Mouse (Mus musculus): ENCODE data around the gene Lrrc4. TPM values are rescaled to one million over a fixed set of nuclear protein-coding genes. Genes with fewer than 3 reads are reported as not detected.
A peak's percentile ranks its signal among the peaks of the same experiment; 100 is the strongest.

Gene Lrrc4
- polyA plus RNA-seq, 1 experiment from 2014 or later, result 6.9 TPM

DNA sequence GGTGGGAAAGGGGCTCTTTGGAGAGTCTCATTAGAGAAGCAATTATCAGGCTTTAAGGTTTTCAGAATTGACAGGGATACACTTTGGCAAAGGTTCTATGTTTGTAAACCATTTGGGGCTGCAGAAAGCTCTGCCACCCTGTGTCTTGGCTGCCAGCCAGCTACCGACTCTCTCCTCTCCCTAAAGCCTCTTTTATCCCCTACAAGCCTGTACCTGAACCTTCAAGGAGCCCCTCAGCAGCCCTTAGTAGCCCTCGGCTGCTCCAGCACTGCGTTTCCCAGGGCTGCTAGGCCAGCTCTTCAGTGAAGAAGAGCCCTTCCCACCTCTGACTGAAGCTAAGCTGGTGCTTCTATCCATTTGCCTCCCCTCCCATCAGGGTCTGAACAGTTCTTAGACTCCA lies 21.6 kb upstream of the Lrrc4 start:
- H3K36me3 ChIP-seq, result no peaks in the 10 kb centered on the region
- no peak for ATAC-seq (ENCODE audit: low FRiP score, low read depth)
- H3K9me3 ChIP-seq, result no peaks in the 10 kb centered on the region
- H3K4me3 ChIP-seq, result no peak overlapping the region
- H3K27me3 ChIP-seq (replicated peaks), result no peaks in the 10 kb centered on the region
- H3K4me2 ChIP-seq (replicated peaks), result 0 out of 2 replicates have a peak overlapping the region, but pooled peaks have one; percentile 8
- H3K4me1 ChIP-seq, result peaks cover 41% of the 10 kb centered on the region
- no peak overlapping the region for H3K9ac ChIP-seq
- 16% methylated on average over 3 of the region's 3 CpGs for WGBS
- H3K27ac ChIP-seq, result no peak overlapping the region

DNA sequence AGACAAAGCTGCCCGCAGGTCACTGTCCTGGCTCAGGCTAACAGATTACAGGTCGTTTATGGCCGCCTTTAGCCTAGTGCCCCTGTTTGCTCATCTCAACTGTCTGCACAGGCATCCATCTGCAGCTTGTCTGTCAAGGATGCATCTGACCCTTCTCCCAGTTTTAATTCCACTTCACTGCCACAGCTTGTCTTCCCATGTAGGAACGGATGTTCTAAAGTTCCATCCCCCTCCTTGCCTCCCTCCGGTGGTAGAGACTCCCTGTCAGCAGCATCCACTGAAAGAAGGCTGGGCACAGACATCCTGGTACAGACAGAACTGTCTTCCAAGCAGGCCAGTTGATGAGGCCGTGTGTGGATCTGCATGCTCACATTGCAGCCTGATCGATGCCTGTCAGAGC lies 20.8 kb upstream of the Lrrc4 start:
- no peak overlapping the region for H3K4me2 ChIP-seq (replicated peaks)
- peaks cover 49% of the 10 kb centered on the region for H3K4me1 ChIP-seq
- H3K36me3 ChIP-seq, result no peaks in the 10 kb centered on the region
- no peak for ATAC-seq (ENCODE audit: low FRiP score, low read depth)
- H3K9me3 ChIP-seq, result no peaks in the 10 kb centered on the region
- no peaks in the 10 kb centered on the region for H3K27me3 ChIP-seq (replicated peaks)
- H3K27ac ChIP-seq, result no peak overlapping the region
- H3K9ac ChIP-seq, result 0 out of 2 replicates have a peak overlapping the region, but pooled peaks have one; percentile 9
- no peak overlapping the region for H3K4me3 ChIP-seq
- WGBS, result 61% methylated on average over 7 of the region's 7 CpGs

DNA sequence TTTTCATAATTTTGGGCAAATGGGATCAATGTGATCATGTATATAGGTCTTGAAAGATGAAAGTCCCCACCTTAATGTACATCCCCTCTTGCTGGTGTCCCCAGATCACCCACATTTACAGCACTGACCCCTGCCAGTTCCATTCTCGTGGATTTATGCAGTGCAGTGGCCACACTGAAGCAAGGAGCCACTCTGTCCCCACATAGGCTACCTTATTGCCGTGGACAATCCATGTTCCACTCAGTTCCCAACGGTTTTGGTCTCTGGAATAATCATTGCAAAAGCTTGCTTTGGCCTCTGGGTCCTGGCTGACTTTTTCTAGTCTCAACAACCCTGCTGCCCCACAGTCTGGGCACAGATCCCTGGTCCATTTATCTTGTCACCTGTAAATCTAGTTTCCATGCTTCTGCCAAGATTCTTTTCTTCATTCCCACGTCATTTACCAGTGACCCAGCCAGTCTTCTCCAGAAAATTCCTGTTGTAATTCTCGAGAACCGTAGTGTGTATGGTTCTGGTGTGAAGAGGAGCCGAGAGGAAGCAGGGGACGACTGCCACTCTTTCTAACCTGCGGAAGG lies 18.9 kb upstream of the Lrrc4 start:
- Histone ChIP-seq H3K36me3 (no peaks in the 10 kb centered on the region), H3K27me3 (replicated peaks) (no peaks in the 10 kb centered on the region), H3K4me1 (peaks cover 48% of the 10 kb centered on the region), H3K9me3 (no peaks in the 10 kb centered on the region), H3K9ac (no peak overlapping the region), H3K4me3 (no peak overlapping the region), H3K4me2 (replicated peaks) (no peak overlapping the region), H3K27ac (no peak overlapping the region)
- 81% methylated on average over 9 of the region's 9 CpGs for WGBS
- no peak for ATAC-seq (ENCODE audit: low FRiP score, low read depth)

GRCm38 (mm10) chr6:28849317-28849716 lies 17.8 kb upstream of the Lrrc4 start:
- WGBS, result 62% methylated on average over 3 of the region's 3 CpGs
- ATAC-seq (ENCODE audit: low FRiP score, low read depth), result no peak
- no peak overlapping the region for H3K4me3 ChIP-seq
- H3K4me2 ChIP-seq (replicated peaks), result no peak overlapping the region
- no peaks in the 10 kb centered on the region for H3K27me3 ChIP-seq (replicated peaks)
- H3K9me3 ChIP-seq, result no peaks in the 10 kb centered on the region
- H3K9ac ChIP-seq, result no peak overlapping the region
- no peaks in the 10 kb centered on the region for H3K36me3 ChIP-seq
- no peak overlapping the region for H3K27ac ChIP-seq
- H3K4me1 ChIP-seq, result peaks cover 38% of the 10 kb centered on the region

DNA sequence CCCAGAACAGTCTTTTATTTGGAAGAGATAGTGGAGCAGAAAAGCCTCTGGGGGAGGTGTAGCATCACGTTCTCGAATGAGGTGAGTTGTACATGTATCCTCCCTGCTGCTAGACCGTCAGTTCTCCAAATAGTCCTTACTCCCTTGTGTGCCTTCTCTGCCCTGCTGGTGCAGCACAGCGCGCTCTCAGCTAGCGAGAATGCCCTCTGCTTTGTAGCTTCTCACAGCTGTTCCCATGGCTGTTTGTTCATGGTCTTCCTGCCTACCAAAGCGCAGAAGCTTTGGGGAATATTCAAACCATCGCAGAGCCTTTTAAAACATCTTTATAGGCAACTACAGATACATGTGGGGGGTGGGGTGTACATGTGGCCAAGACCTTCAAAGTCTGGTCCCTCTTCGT lies 17.3 kb upstream of the Lrrc4 start:
- 63% methylated on average over 9 of the region's 9 CpGs for WGBS
- Histone ChIP-seq H3K27ac (no peak overlapping the region), H3K4me2 (replicated peaks) (no peak overlapping the region), H3K4me1 (peaks cover 33% of the 10 kb centered on the region), H3K27me3 (replicated peaks) (no peaks in the 10 kb centered on the region), H3K9me3 (no peaks in the 10 kb centered on the region), H3K4me3 (no peak overlapping the region), H3K9ac (no peak overlapping the region), H3K36me3 (no peaks in the 10 kb centered on the region)
- ATAC-seq (ENCODE audit: low FRiP score, low read depth), result no peak

GRCm38 (mm10) chr6:28848285-28848794 lies 16.8 kb upstream of the Lrrc4 start:
- Histone ChIP-seq H3K9me3 (no peaks in the 10 kb centered on the region), H3K36me3 (no peaks in the 10 kb centered on the region), H3K4me3 (no peak overlapping the region), H3K9ac (no peak overlapping the region), H3K4me2 (replicated peaks) (no peak overlapping the region), H3K27ac (no peak overlapping the region), H3K27me3 (replicated peaks) (no peaks in the 10 kb centered on the region), H3K4me1 (peaks cover 29% of the 10 kb centered on the region)
- 60% methylated on average over 6 of the region's 6 CpGs for WGBS
- no peak for ATAC-seq (ENCODE audit: low FRiP score, low read depth)

DNA sequence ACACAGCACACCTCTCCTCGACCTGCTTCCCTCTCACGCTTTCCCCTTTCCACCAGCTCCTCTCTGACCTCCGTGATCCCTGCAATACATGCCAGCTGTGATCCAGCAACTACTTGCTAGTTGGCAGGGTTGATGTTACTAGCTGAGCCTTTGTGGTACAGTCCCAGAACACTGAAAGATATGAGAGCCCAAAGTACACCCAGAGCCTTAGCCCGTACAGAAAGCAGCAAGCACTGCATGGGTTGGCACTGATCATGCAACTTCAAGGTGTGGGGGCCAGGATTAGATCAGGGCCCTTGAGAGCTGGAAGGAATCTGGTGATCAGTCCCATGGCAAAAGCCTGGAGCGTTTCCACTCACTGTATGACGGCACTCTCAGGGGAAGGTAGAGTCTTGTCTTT lies 16.1 kb upstream of the Lrrc4 start:
- 72% methylated on average over 6 of the region's 6 CpGs for WGBS
- H3K4me2 ChIP-seq (replicated peaks), result no peak overlapping the region
- H3K4me3 ChIP-seq, result no peak overlapping the region
- no peaks in the 10 kb centered on the region for H3K27me3 ChIP-seq (replicated peaks)
- no peak for ATAC-seq (ENCODE audit: low FRiP score, low read depth)
- H3K9me3 ChIP-seq, result no peaks in the 10 kb centered on the region
- H3K4me1 ChIP-seq, result peaks cover 29% of the 10 kb centered on the region
- H3K36me3 ChIP-seq, result no peaks in the 10 kb centered on the region
- H3K27ac ChIP-seq, result no peak overlapping the region
- no peak overlapping the region for H3K9ac ChIP-seq

- H3K9ac ChIP-seq, result no peak overlapping the region
- no peak overlapping the region for H3K4me2 ChIP-seq (replicated peaks)
- no peak for ATAC-seq (ENCODE audit: low FRiP score, low read depth)
- 74% methylated on average over 4 of the region's 4 CpGs for WGBS
- H3K9me3 ChIP-seq, result no peaks in the 10 kb centered on the region
- H3K27me3 ChIP-seq (replicated peaks), result no peaks in the 10 kb centered on the region
- no peaks in the 10 kb centered on the region for H3K36me3 ChIP-seq
- H3K4me3 ChIP-seq, result no peak overlapping the region
- peaks cover 40% of the 10 kb centered on the region for H3K4me1 ChIP-seq
- H3K27ac ChIP-seq, result no peak overlapping the region
Measured at GRCm38 (mm10) chr6:28845610-28846009, 14.1 kb upstream of the Lrrc4 start.

DNA sequence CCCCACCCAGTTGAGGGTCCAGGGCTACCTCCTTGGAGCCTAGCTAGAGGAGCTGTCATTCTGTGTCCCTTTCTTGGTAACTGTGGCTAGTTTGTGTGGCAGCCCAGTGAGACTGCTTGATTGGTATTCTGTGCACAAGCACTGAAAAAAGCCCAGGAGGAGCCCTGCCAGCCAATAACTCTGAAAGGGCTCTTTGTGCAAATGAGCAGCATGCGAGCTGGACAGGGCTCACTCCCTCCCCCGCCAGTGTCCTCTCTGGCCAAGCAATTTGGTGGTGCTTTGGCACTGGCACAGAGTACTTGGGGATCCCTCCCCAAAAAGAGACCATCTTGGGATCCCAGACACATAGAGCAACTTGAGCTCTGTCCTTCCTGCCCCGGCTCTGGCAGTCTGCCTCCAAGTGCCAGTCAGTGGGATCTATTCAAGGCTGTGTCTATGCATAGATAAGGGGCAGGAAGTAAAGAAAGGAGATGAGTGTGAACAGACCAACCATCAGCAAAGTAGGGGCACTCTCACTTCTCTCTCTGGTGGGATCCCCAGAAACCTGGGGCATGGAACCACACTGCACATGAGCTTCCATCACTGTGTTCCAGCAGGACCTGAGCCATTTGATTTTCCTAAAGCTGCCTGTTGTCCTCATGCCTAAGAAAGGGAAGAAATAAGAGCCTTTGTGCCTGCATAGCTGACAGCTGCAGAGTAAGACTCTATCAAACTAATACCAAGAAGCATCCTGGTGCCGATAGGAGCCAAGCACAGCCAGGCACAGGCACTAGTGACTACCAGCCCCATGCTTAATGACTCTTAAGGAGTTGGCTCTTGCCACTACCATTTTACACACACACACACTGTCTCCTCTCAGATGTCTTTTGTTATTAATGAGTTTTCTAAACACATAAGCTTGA lies 11.1 kb upstream of the Lrrc4 start:
- H3K36me3 ChIP-seq, result no peaks in the 10 kb centered on the region
- no peaks in the 10 kb centered on the region for H3K27me3 ChIP-seq (replicated peaks)
- no peak overlapping the region for H3K9ac ChIP-seq
- H3K4me1 ChIP-seq, result peaks cover 33% of the 10 kb centered on the region
- ATAC-seq (ENCODE audit: low FRiP score, low read depth), result peak; percentile 91
- peak overlapping the region; percentile 18; the same call in 1 of the 2 replicates for H3K27ac ChIP-seq
- 0 out of 2 replicates have a peak overlapping the region, but pooled peaks have one; percentile 13 for H3K4me2 ChIP-seq (replicated peaks)
- H3K9me3 ChIP-seq, result no peaks in the 10 kb centered on the region
- no peak overlapping the region for H3K4me3 ChIP-seq
- 21% methylated on average over 4 of the region's 4 CpGs for WGBS

GRCm38 (mm10) chr6:28841569-28841968 lies 10.0 kb upstream of the Lrrc4 start:
- WGBS, result 78% methylated on average over 3 of the region's 3 CpGs
- Histone ChIP-seq H3K36me3 (no peaks in the 10 kb centered on the region), H3K9me3 (no peaks in the 10 kb centered on the region), H3K9ac (no peak overlapping the region), H3K27me3 (replicated peaks) (no peaks in the 10 kb centered on the region), H3K4me3 (no peak overlapping the region), H3K4me1 (peaks cover 28% of the 10 kb centered on the region), H3K27ac (no peak overlapping the region), H3K4me2 (replicated peaks) (no peak overlapping the region)
- no peak for ATAC-seq (ENCODE audit: low FRiP score, low read depth)

- no peak for ATAC-seq (ENCODE audit: low FRiP score, low read depth)
- H3K4me2 ChIP-seq (replicated peaks), result no peak overlapping the region
- peaks cover 22% of the 10 kb centered on the region for H3K4me1 ChIP-seq
Measured at GRCm38 (mm10) chr6:28836600-28836999, 5.1 kb upstream of the Lrrc4 start.

DNA sequence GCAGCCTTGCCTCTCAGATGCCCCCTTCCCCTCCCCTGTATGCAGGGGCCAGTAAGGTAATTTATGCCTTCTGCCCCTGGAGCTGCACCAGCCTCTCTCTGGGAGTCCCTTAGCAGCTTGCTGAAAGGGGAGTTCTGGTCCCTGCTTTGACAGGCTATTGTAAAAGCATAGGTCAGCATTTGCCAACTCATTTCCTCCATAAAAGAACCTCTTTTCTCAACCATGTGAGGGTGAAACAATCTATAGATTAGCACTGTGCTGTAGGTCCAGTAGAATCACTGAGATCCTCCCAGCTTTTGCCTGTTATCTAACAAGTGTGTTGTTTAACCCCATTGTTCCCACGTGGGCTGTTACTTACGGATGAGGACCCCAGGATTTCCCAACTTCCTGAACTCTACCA lies 2.5 kb upstream of the Lrrc4 start:
- no peaks in the 10 kb centered on the region for H3K36me3 ChIP-seq
- H3K9ac ChIP-seq, result peak overlapping the region; percentile 96
- no peak overlapping the region for H3K27ac ChIP-seq
- H3K4me3 ChIP-seq, result peak overlapping the region; percentile 88
- peak overlapping the region; percentile 97 for H3K4me2 ChIP-seq (replicated peaks)
- 9% methylated on average over 2 of the region's 2 CpGs for WGBS
- H3K4me1 ChIP-seq, result peaks cover 33% of the 10 kb centered on the region
- ATAC-seq (ENCODE audit: low FRiP score, low read depth), result peak; percentile 5; the same call in 1 of the 2 replicates
- H3K27me3 ChIP-seq (replicated peaks), result peaks cover 9% of the 10 kb centered on the region; the same call in 1 of the 2 replicates
- no peaks in the 10 kb centered on the region for H3K9me3 ChIP-seq

More at GRCm38 (mm10) chr6:28836600-28836999, 5.1 kb upstream of the Lrrc4 start:
- H3K27ac ChIP-seq, result no peak overlapping the region
- no peak overlapping the region for H3K9ac ChIP-seq
- H3K4me3 ChIP-seq, result no peak overlapping the region
- no peaks in the 10 kb centered on the region for H3K27me3 ChIP-seq (replicated peaks)
- H3K36me3 ChIP-seq, result no peaks in the 10 kb centered on the region
- H3K9me3 ChIP-seq, result no peaks in the 10 kb centered on the region
